Mouse (Mus musculus) CD8-positive naive resting alpha-beta T cell, adult 2 months (primary cell): ENCODE results near the gene Als2cl.
A peak's percentile ranks its signal among the peaks of the same experiment; 100 is the strongest.

Source experiments
- DNase-seq, 2 experiments: peaks; one replicate each; pipeline ENCODE4 v3.0.0; 2022; ENCODE audit warnings: low read depth in 2 of 2, low spot score in 2 of 2

The Als2cl gene

GRCm38 (mm10) chr9:110879998-110880561 is 410 bp downstream of the Als2cl start, which contains the start of gene Tmie:
Gene Tmie (minus strand): TSS chr9:110880113.
- DNase-seq: peak; percentile 71 to 75

DNA sequence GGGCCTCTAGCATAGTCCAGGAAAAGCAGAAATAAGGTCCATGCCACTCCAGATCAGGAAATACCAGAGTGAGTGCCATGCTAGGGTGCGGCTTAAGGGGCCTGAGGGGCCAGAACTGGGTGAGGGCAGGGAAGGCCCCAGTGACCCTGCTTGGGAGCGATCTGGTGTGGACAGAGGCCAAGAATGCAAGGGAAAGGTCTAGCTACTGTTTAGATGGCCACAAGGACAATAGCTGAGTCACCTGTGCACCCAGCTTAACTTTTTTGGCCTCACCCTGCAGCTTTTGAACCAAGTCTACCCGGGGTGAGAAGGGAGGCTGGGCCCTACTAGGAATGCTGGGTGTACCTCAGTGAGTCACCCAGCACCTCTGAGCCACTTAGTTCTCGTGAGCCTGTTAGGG is 1.1 kb downstream of the Als2cl start:
- DNase-seq: no peak

DNA sequence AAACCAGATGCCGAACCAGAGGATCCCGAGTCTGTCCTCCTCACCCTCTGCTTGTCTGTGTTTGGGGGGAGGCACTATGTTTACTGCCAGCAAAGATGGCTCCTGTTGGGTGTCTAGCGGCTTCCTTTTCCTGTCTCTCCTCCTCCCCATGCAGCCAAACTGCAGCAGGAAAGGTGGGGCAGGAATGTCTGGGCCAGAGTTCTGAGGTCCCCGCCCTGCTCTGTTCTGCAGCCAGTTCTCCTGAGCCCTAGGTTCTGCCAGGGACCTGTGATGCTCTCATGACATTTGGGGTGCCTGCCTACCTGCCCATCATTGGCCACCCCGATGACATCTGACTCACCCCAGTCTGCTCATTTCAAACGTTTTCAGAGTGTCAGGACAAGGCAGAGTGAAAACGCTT is 2.3 kb downstream of the Als2cl start:
- DNase-seq: no peak

- no peak for DNase-seq
These were observed 8.0 kb downstream of the Als2cl start for GRCm38 (mm10) chr9:110887388-110888303.

GRCm38 (mm10) chr9:110888935-110889334 is 9.3 kb downstream of the Als2cl start:
- DNase-seq: no peak

- DNase-seq: peak in 1 of 2 experiments; percentile 47
These were observed 10.5 kb downstream of the Als2cl start for GRCm38 (mm10) chr9:110890026-110890783.

- peak in 1 of 2 experiments; percentile 61 for DNase-seq
These were observed 11.6 kb downstream of the Als2cl start for GRCm38 (mm10) chr9:110891077-110891828.

GRCm38 (mm10) chr9:110892552-110892951 is 12.9 kb downstream of the Als2cl start:
- DNase-seq: no peak

- DNase-seq: no peak
These were observed 13.8 kb downstream of the Als2cl start for GRCm38 (mm10) chr9:110893429-110893828.

GRCm38 (mm10) chr9:110895507-110895906 is 15.8 kb downstream of the Als2cl start:
- DNase-seq: peak; percentile 54 to 70

DNA sequence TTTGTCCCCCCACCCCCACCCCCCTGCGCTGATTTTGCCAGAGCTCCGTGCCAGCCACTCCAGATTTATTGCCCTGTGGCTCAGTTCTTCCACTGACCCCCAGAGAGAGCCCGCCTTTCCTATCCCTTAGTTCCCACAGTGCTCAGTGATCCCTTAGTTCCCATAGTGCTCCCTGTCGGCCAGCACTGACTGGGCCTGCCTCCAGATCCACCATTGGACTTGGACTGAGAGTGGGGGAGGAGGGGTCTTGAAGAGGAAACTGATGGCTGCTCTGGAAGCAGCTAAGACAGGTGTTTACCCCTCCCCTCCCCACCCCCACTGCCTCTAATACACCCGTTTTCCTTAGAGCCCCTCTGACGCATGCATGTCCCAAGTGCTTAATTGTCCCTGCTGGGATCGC is 16.3 kb downstream of the Als2cl start:
- no peak for DNase-seq

DNA sequence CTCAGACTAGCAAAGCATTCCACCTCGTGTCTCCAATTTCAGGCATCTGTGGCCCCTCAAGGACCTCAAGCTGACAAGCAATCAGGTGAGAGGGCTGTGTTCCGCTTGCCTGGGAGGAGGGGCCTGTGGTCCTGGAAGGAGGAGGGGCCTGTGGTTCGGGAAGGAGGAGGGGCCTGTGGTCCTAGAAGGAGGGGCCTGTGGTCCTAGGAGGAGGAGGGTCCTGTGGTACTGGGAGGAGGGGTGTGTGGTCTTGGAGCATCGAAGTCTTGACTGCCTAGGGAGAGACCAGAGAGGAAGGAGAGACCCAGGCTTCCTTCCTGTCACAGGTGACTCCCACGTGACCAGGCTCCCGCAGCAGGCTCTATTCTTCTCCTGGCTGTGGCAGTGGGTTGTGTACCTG is 16.9 kb downstream of the Als2cl start:
- peak; percentile 80 to 82 for DNase-seq

- no peak for DNase-seq
These were observed 19.9 kb downstream of the Als2cl start for GRCm38 (mm10) chr9:110899451-110900008.

DNA sequence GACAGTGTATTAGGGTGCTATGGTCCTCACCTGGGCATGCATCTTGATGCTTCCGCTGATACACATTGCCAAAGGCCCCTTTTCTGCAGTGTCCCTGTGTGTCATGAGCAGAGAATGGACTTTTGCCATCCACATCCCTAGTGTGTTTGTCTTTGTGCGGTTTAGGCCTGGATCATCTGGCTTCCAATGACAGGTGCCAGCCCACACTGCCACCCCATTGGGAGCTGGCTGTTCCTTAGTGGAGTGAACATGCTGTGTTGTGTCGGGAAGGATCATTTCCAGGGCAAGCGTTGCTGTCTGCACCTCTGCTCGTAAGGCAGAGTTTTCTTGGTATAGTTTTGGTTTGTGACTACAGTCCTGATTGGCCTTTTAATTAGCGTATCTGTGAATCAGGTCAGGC is 21.5 kb downstream of the Als2cl start:
- no peak for DNase-seq

GRCm38 (mm10) chr9:110902271-110902670 is 22.6 kb downstream of the Als2cl start:
- no peak for DNase-seq

DNA sequence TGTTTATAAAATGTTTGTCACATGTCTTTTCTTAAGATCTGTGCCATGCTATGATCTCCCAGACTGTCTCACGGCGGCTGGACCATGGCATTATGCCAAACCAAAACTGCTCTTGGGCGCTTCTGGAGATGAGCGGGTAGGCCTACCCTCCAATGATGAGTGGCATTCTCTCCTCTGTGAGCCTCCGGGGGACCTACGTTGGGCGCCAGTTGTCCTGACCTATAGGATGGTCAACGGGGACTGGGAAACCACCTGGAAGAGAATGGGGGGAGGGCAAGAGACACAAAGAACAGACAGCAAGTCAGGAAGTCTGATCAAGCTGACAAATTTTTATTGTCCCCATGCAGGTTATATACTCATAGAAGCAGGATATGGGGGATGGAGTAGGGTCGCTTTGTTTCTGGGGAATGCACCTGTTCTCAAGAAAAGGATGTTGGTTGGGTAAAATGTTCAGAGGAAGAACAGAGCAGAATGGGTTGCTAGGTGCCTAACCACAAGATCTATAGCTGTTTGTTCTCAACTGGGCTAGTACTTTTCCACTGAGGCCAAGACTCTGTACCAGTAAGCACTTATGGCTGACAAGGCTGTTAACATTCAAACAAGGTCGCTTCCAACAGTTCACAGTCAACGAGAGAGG is 27.6 kb downstream of the Als2cl start:
- peak; percentile 67 to 72 for DNase-seq

- no peak for DNase-seq
These were observed 28.4 kb downstream of the Als2cl start for GRCm38 (mm10) chr9:110907838-110908630.

- DNase-seq: no peak
These were observed 29.0 kb downstream of the Als2cl start for GRCm38 (mm10) chr9:110908631-110909016.

DNA sequence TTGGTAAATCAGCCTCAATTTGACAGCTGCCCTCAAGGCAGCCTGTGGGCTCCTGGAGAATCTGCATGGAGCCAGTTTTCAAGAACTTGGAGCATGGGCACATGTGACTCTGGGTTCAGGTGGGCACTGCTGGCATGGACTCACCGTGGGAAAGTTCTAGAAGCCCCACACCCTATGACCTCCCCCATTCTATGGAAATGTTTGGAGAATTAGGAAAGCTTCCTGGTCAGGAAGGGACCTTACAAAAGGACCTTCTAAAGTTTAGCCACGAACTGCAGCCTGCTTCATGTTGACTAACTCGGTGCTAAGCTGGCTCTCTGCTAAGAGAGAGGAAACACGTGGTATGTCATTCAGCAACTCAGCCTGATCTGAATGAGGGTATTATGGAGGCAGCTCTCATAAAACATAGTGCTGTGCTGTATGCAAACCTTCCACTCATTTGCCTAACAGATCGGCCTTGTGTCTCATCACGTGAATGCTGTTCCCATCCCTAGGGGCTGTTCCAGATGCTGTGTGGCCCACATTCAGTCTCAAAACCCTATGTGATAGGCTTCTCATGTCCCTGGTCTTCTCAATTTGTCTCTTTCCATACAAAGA is 29.8 kb downstream of the Als2cl start:
- DNase-seq: no peak
